Mouse (Mus musculus) cerebellum, adult 2 months (tissue): Measurements from ENCODE around the gene Vmn1r157.
"Not testable (repeated sequence)": the region's sequence is repeated elsewhere in the genome, so short reads cannot be mapped to it uniquely, and the experiment has no call there.

Experiments used
- CTCF ChIP-seq: fragments of 200-500 bp; IDR thresholded peaks from 2 replicates; pipeline ENCODE4 v1.5.1; 2011; ENCODE audit warnings: low read depth, mild to moderate bottlenecking, control low read depth, low read length, moderate library complexity, borderline replicate concordance; ENCODE audit not compliant: insufficient read depth
- POLR2A ChIP-seq: fragments of 200-500 bp; IDR thresholded peaks from 2 replicates; pipeline ENCODE4 v1.6.1; 2011; ENCODE audit warnings: low read length, control low read depth, borderline replicate concordance; ENCODE audit not compliant: insufficient read depth

DNA sequence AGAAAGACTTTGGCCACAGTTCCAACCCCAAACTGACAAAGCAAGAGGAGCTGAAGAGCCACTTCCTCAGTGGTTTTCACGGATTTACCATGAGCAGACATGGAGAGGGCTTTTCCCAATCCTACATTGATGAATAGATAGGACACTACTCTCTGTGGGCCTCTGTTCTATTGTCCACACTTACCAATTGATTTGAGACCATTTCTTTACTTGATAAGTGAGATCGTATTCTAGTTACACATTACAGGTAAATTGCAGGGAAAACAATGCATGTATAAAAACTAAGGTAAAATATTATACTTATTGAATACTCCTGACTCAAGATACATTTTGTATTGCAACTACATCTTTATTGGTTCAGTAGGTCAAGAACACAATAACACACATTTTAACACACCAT is 29.2 kb downstream of the Vmn1r157 start, which contains the start of gene Vmn1r158:
- TF ChIP-seq CTCF, POLR2A: not testable (repeated sequence)
